Mouse (Mus musculus) myocyte (in vitro differentiated cells): ENCODE results near the gene Gpr26.

Experiments used
- CEBPB ChIP-seq: IDR thresholded peaks from 2 replicates; pipeline ENCODE4 v1.6.1; 2011; ENCODE audit warnings: mild to moderate bottlenecking, moderate library complexity; ENCODE audit not compliant: poor library complexity, insufficient read depth, severe bottlenecking
- E2F4 ChIP-seq: IDR thresholded peaks from one replicate; pipeline ENCODE4 v1.6.1; 2011; ENCODE audit warnings: mild to moderate bottlenecking, control low read depth, moderate library complexity; ENCODE audit not compliant: insufficient read depth
- MAX ChIP-seq: IDR thresholded peaks from one replicate; pipeline ENCODE4 v1.6.1; 2011; ENCODE audit warnings: low read depth, mild to moderate bottlenecking, control low read depth
- MYOG ChIP-seq, 3 experiments: IDR thresholded peaks; one replicate each; pipeline ENCODE4 v1.6.1; 2011; ENCODE audit warnings: control low read depth in 2 of 3, low read depth in 2 of 3, mild to moderate bottlenecking in 2 of 3; ENCODE audit not compliant: insufficient read length in 2 of 3, control insufficient read depth in 1 of 3, insufficient read depth in 1 of 3
- POLR2A ChIP-seq: IDR thresholded peaks from one replicate; pipeline ENCODE4 v1.6.1; 2011; ENCODE audit warnings: low read depth, mild to moderate bottlenecking, control low read depth, moderate library complexity; ENCODE audit not compliant: insufficient read length
- POLR2AphosphoS2 ChIP-seq: IDR thresholded peaks from one replicate; pipeline ENCODE4 v1.6.1; 2011; ENCODE audit warnings: low read depth, control low read depth; ENCODE audit not compliant: insufficient read length
- TCF3 ChIP-seq: IDR thresholded peaks from one replicate; pipeline ENCODE4 v1.6.1; 2011; ENCODE audit warnings: low read depth, control low read depth; ENCODE audit not compliant: insufficient read length
- USF1 ChIP-seq: IDR thresholded peaks from one replicate; pipeline ENCODE4 v1.6.1; 2011; ENCODE audit warnings: low read depth, mild to moderate bottlenecking, control low read depth, moderate library complexity

- TF ChIP-seq POLR2A (no peak), MYOG (IDR thresholded peaks at IDR 0.05; ENCODE audit: control insufficient read depth in 1 of 3, insufficient read depth in 1 of 3, insufficient read length in 2 of 3, low read depth in 2 of 3) (no peak), E2F4 (no peak), MAX (no peak), POLR2AphosphoS2 (no peak), CEBPB (no peak), USF1 (no peak), TCF3 (no peak)
Observed at GRCm38 (mm10) chr7:131927288-131928050, 38.8 kb upstream of the Gpr26 start.
